Mouse (Mus musculus): ENCODE results near the gene Smco4.

- TF ChIP-seq CTCF (IDR thresholded peaks at IDR 0.05; ENCODE audit: low read depth, low read length) (no peak), POLR2A (IDR thresholded peaks at IDR 0.05; ENCODE audit: extremely low read depth, insufficient read depth, low read length) (no peak)
Observed at GRCm38 (mm10) chr9:15551933-15552851, 59.0 kb downstream of the Smco4 start.
